Mouse (Mus musculus): ENCODE measurements at regions not wholly inside any gene's neighbourhood (a gene's known extent, or its start where the extent isn't known, plus 50 kb on each side); places are given as distances from the start of the nearest gene placed in this dataset.

DNA sequence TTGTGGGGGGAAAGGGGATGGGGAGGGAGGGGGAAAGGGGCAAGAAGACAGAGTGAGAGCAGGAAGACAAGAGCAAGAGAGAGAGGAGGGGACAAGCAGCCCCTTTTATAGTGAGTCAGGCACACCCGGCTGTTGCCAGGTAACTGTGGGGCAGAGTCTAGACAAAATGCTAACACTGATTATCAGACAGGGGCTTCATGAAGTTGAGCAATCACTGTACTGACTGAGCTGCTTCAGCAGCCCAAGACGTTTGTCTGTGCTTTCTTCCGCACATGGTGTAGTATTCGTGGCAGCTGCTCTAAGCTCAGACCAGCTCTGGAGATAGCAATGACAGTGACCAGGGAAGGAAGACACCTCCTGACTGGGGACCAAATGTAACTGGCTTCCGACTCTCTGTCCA, 385.2 kb downstream of the Matn1 start:
- no peak for TF ChIP-seq CTCF (IDR thresholded peaks at IDR 0.05; ENCODE audit: insufficient read depth, low read depth, low read length)
- no peak for TF ChIP-seq POLR2A (IDR thresholded peaks at IDR 0.05; ENCODE audit: insufficient read depth, low read depth, low read length)
